Mouse (Mus musculus): ENCODE results near the gene Gm37240. TPM values are rescaled to one million over a fixed set of nuclear protein-coding genes. Genes with fewer than 3 reads are reported as not detected.

Gene Gm37240
- polyA plus RNA-seq, 1 experiment from 2014 or later = 11.4 TPM

DNA sequence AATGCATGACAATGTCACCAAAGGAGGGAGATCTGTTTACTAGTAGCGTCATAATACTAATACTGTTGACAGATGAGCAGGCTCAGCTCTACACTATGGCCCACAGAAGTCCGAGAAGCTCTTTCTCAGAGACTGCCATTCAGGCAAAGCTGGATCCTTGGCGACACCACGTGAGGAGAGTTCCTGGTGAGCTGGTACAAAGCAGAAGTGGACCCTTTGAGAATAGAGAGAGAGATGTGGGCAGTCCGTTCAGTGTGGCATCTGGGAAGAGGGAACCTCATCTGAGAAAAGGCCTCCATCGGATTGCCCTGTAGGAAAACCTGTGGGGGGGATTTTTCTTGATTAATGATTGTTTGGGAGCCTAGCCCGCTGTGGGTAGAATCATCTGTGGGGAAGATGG, 770.3 kb downstream of the Gm37240 start:
- no peaks in the 10 kb centered on the region for H3K27me3 ChIP-seq (ENCODE audit: control insufficient read depth, insufficient read depth, low read length)
- H3K9ac ChIP-seq (ENCODE audit: low read length) = no peak overlapping the region
- no peaks in the 10 kb centered on the region for H3K4me1 ChIP-seq (ENCODE audit: control insufficient read depth, insufficient read depth, low read length)
- no peaks in the 10 kb centered on the region for H3K36me3 ChIP-seq (ENCODE audit: control insufficient read depth, insufficient read depth, low read length)
- no peak overlapping the region for H3K4me3 ChIP-seq (replicated peaks; ENCODE audit: low read length)
- no peak overlapping the region for H3K4me2 ChIP-seq (ENCODE audit: low read depth, low read length)
- H3K9me3 ChIP-seq (replicated peaks; ENCODE audit: control insufficient read depth, low read length) = no peaks in the 10 kb centered on the region
- no peak overlapping the region for H3K27ac ChIP-seq (ENCODE audit: low read length)
- WGBS = 81% methylated on average over 7 of the region's 7 CpGs
- no peak for ATAC-seq (ENCODE audit: insufficient read depth, low FRiP score)

DNA sequence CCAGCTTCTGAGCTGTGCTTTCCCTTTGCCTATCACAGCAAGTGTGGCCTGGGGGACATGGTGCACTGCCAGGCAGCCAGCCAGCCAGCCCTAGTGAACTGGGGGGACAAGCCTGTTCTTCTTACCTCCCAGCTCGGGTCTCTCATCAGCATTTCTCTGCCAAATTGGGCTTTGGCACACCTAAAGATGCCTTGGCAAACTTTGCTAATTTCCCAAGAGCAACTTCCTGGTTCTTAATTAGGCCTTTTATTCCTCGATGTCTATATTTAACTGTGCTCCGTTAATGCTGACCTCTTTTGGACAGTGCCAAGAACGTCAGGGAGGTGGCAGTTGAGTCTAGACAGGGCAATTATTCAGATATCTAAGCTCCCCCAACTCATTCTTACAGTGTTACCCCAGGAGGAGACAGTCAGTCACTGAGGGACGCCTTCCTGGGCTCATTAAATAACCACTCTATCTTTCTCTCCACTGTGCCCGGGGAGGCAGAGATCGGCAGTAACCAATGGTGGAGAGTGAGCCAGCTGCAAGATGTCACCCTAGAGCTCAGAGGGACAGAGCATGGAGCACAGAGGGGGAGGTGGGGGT, 771.3 kb downstream of the Gm37240 start:
- H3K9ac ChIP-seq (ENCODE audit: low read length) = no peak overlapping the region
- no peak overlapping the region for H3K4me3 ChIP-seq (replicated peaks; ENCODE audit: low read length)
- no peaks in the 10 kb centered on the region for H3K4me1 ChIP-seq (ENCODE audit: control insufficient read depth, insufficient read depth, low read length)
- no peaks in the 10 kb centered on the region for H3K9me3 ChIP-seq (replicated peaks; ENCODE audit: control insufficient read depth, low read length)
- H3K27me3 ChIP-seq (ENCODE audit: control insufficient read depth, insufficient read depth, low read length) = no peaks in the 10 kb centered on the region
- H3K27ac ChIP-seq (ENCODE audit: low read length) = no peak overlapping the region
- H3K4me2 ChIP-seq (ENCODE audit: low read depth, low read length) = no peak overlapping the region
- no peaks in the 10 kb centered on the region for H3K36me3 ChIP-seq (ENCODE audit: control insufficient read depth, insufficient read depth, low read length)
- no peak for ATAC-seq (ENCODE audit: insufficient read depth, low FRiP score)
- 48% methylated on average over 7 of the region's 7 CpGs for WGBS

DNA sequence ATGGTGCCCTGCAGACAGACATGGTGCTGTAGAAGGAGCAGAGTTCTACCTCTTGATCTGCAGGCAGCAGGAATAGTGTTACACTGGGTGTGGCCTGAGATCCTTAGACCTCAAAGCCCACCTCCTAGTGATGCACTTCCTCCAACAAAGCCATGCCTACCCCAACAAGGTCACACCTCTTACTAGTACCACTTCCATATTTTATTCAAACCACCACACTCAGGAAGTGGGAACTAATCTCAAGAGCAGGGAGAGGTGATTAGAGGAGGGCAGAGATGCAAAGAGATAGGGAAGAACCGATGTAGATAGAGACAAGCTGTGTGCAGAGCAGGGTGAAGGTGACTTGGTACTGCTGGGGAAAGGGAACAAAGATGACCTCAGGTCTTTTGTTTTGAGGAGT, 773.8 kb downstream of the Gm37240 start:
- H3K4me1 ChIP-seq (ENCODE audit: control insufficient read depth, insufficient read depth, low read length) = no peaks in the 10 kb centered on the region
- ATAC-seq (ENCODE audit: insufficient read depth, low FRiP score) = no peak
- H3K27ac ChIP-seq (ENCODE audit: low read length) = no peak overlapping the region
- 63% methylated on average over 1 of the region's 1 CpGs for WGBS
- no peaks in the 10 kb centered on the region for H3K9me3 ChIP-seq (replicated peaks; ENCODE audit: control insufficient read depth, low read length)
- H3K27me3 ChIP-seq (ENCODE audit: control insufficient read depth, insufficient read depth, low read length) = no peaks in the 10 kb centered on the region
- no peaks in the 10 kb centered on the region for H3K36me3 ChIP-seq (ENCODE audit: control insufficient read depth, insufficient read depth, low read length)
- H3K9ac ChIP-seq (ENCODE audit: low read length) = no peak overlapping the region
- no peak overlapping the region for H3K4me3 ChIP-seq (replicated peaks; ENCODE audit: low read length)
- no peak overlapping the region for H3K4me2 ChIP-seq (ENCODE audit: low read depth, low read length)

DNA sequence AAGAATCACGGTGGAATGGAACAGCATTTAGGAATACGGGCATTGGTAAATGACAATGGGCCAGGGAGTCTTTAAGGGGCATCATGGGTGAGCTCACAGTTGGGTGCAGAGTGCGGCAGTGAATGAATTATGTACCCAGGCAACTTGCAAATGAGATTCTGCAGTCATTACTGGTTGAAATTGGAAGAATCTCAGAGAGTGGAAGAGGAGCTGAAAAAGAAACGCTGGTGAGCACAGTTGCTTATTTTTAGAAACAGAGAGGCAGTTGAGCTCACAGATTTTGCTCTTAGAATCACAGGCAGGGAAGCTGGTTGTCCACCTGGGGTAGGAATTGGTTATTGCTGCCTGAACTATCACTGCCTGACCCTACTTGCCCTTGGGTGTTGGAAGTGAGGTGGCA, 776.6 kb downstream of the Gm37240 start:
- ATAC-seq (ENCODE audit: insufficient read depth, low FRiP score) = no peak
- Histone ChIP-seq H3K36me3 (ENCODE audit: control insufficient read depth, insufficient read depth, low read length) (no peaks in the 10 kb centered on the region), H3K27me3 (ENCODE audit: control insufficient read depth, insufficient read depth, low read length) (no peaks in the 10 kb centered on the region), H3K27ac (ENCODE audit: low read length) (no peak overlapping the region), H3K4me2 (ENCODE audit: low read depth, low read length) (no peak overlapping the region), H3K4me3 (replicated peaks; ENCODE audit: low read length) (no peak overlapping the region), H3K4me1 (ENCODE audit: control insufficient read depth, insufficient read depth, low read length) (no peaks in the 10 kb centered on the region), H3K9ac (ENCODE audit: low read length) (no peak overlapping the region), H3K9me3 (replicated peaks; ENCODE audit: control insufficient read depth, low read length) (no peaks in the 10 kb centered on the region)
- 63% methylated on average over 4 of the region's 4 CpGs for WGBS

DNA sequence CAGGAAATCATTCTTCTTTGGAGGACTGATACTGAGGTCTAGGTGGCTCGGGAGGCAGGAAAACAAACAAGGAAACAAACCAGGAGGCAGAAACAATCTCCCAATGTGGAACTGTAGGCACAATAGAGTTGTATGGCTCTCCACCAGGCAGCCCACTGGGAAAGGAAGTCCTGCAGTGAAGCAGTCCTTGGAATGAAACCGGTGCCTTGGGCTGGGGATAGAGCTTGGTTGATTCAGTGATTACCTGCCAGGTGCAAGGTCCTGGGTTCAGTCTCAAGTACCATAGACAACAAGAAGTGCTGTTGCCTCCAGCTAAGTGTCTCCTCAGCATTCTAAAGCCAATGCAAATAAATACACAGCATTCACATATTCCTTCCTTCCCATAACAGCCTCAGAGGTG, 778.1 kb downstream of the Gm37240 start:
- H3K4me1 ChIP-seq (ENCODE audit: control insufficient read depth, insufficient read depth, low read length) = no peaks in the 10 kb centered on the region
- H3K36me3 ChIP-seq (ENCODE audit: control insufficient read depth, insufficient read depth, low read length) = no peaks in the 10 kb centered on the region
- no peaks in the 10 kb centered on the region for H3K9me3 ChIP-seq (replicated peaks; ENCODE audit: control insufficient read depth, low read length)
- H3K4me2 ChIP-seq (ENCODE audit: low read depth, low read length) = no peak overlapping the region
- ATAC-seq (ENCODE audit: insufficient read depth, low FRiP score) = no peak
- H3K4me3 ChIP-seq (replicated peaks; ENCODE audit: low read length) = no peak overlapping the region
- H3K27me3 ChIP-seq (ENCODE audit: control insufficient read depth, insufficient read depth, low read length) = no peaks in the 10 kb centered on the region
- no peak overlapping the region for H3K9ac ChIP-seq (ENCODE audit: low read length)
- WGBS = 60% methylated on average over 2 of the region's 2 CpGs
- no peak overlapping the region for H3K27ac ChIP-seq (ENCODE audit: low read length)

DNA sequence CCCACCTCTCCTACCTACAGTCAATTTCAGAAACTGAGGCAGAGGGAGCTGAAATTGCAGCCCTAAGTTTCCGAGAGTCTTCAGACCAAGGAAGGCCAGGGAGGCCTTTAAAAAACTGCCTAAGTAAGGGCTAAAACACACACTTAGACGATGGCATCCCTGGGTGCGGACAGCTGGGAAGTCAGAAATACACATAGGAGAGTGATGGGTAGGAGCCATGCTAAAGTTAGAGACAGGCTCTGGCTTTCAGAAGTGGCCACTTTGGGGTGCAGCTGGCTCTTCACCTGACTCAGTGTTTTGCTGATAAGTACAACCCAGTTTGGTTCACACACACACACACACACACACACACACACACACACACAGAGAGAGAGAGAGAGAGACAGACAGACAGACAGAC, 778.9 kb downstream of the Gm37240 start:
- 79% methylated on average over 3 of the region's 3 CpGs for WGBS
- no peak overlapping the region for H3K9ac ChIP-seq (ENCODE audit: low read length)
- no peak for ATAC-seq (ENCODE audit: insufficient read depth, low FRiP score)

DNA sequence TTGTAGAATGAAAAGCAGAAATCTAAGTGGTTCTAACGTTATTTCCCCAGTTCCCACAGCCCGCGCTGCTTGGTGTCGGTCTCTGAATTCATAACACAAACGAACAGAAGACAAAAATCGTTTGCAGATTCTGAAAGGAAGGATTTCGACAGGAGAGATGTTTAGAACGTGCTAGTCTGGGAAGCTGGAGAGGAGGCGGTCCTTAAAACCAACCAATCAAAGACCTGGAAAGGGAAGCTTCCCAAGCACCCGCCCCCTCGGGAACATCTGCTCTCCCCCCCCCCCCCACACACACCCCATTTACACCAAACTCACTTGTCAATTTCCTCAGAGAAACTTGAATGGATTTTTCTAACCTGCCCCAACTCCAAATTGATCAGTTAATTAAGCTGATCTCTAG, 780.4 kb downstream of the Gm37240 start:
- no peaks in the 10 kb centered on the region for H3K4me1 ChIP-seq (ENCODE audit: control insufficient read depth, insufficient read depth, low read length)
- ATAC-seq (ENCODE audit: insufficient read depth, low FRiP score) = no peak
- no peaks in the 10 kb centered on the region for H3K36me3 ChIP-seq (ENCODE audit: control insufficient read depth, insufficient read depth, low read length)
- 45% methylated on average over 11 of the region's 11 CpGs for WGBS
- no peak overlapping the region for H3K27ac ChIP-seq (ENCODE audit: low read length)
- no peaks in the 10 kb centered on the region for H3K27me3 ChIP-seq (ENCODE audit: control insufficient read depth, insufficient read depth, low read length)
- H3K9ac ChIP-seq (ENCODE audit: low read length) = no peak overlapping the region
- H3K9me3 ChIP-seq (replicated peaks; ENCODE audit: control insufficient read depth, low read length) = no peaks in the 10 kb centered on the region
- no peak overlapping the region for H3K4me3 ChIP-seq (replicated peaks; ENCODE audit: low read length)
- H3K4me2 ChIP-seq (ENCODE audit: low read depth, low read length) = no peak overlapping the region; the same call in 1 of the 2 replicates

More for the DNA sequence above, 778.9 kb downstream of the Gm37240 start:
- Histone ChIP-seq H3K9me3 (replicated peaks; ENCODE audit: control insufficient read depth, low read length) (no peaks in the 10 kb centered on the region), H3K27me3 (ENCODE audit: control insufficient read depth, insufficient read depth, low read length) (no peaks in the 10 kb centered on the region), H3K4me1 (ENCODE audit: control insufficient read depth, insufficient read depth, low read length) (no peaks in the 10 kb centered on the region), H3K27ac (ENCODE audit: low read length) (no peak overlapping the region), H3K4me2 (ENCODE audit: low read depth, low read length) (no peak overlapping the region), H3K36me3 (ENCODE audit: control insufficient read depth, insufficient read depth, low read length) (no peaks in the 10 kb centered on the region), H3K4me3 (replicated peaks; ENCODE audit: low read length) (no peak overlapping the region)

DNA sequence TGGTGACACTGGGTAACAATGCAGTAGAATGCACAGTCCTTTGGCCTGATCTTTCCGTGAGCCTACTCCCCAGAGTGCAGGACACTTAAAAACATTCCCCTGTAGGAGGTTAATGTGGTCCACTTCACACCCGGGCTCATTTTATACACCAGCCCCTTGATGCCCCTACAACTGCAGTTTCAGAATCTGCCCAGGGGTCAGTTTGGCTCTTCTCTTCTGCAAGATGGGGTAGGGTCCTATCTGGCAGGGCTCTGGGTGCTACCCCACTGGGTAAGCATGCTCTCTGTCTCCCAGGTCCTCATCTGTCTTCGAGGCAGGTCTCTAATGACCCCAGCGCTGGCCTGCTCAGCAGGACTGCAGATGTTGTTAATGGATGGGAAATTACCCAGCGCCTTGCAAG, 783.0 kb downstream of the Gm37240 start:
- no peak overlapping the region for H3K4me2 ChIP-seq (ENCODE audit: low read depth, low read length)
- 40% methylated on average over 5 of the region's 5 CpGs for WGBS
- H3K36me3 ChIP-seq (ENCODE audit: control insufficient read depth, insufficient read depth, low read length) = no peaks in the 10 kb centered on the region
- no peak overlapping the region for H3K4me3 ChIP-seq (replicated peaks; ENCODE audit: low read length)
- no peaks in the 10 kb centered on the region for H3K27me3 ChIP-seq (ENCODE audit: control insufficient read depth, insufficient read depth, low read length)
- no peaks in the 10 kb centered on the region for H3K4me1 ChIP-seq (ENCODE audit: control insufficient read depth, insufficient read depth, low read length)
- H3K27ac ChIP-seq (ENCODE audit: low read length) = no peak overlapping the region
- no peaks in the 10 kb centered on the region for H3K9me3 ChIP-seq (replicated peaks; ENCODE audit: control insufficient read depth, low read length)
- H3K9ac ChIP-seq (ENCODE audit: low read length) = no peak overlapping the region
- ATAC-seq (ENCODE audit: insufficient read depth, low FRiP score) = no peak

DNA sequence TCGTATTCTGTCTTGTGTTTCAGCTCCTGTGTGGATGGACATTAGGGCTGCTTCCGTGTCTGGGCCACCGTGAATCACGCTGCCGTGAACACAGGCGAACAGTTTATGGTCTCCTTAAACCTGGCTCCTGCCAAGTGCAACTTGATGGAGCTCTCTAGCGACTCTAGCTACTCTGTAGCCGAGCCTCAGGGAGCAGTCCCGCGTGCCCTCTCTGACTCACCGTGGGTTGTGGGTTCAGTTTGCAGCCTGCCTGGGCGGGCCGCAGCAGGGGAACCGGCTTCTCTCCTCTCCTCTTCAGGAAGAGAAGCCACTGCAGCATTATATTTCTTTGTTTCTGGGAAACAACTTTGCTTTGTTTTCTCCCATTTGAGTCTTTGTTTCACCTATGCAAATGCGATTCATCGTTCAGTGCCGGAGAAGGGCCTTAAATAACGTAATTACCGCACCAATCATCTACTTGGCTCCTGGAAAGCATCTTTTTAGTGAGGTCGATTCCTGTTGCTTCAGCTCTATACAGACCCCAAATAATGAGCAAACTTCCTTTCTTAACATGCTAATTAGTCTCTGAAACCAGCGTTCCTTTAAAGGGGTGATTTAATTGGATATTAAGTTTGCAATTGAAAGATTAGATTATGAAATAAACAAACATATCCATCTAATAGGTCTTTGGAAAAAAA, 806.3 kb downstream of the Gm37240 start:
- Histone ChIP-seq H3K9ac (ENCODE audit: low read length) (no peak overlapping the region), H3K27ac (ENCODE audit: low read length) (no peak overlapping the region), H3K4me2 (ENCODE audit: low read depth, low read length) (no peak overlapping the region), H3K4me1 (ENCODE audit: control insufficient read depth, insufficient read depth, low read length) (no peaks in the 10 kb centered on the region), H3K27me3 (ENCODE audit: control insufficient read depth, insufficient read depth, low read length) (no peaks in the 10 kb centered on the region), H3K36me3 (ENCODE audit: control insufficient read depth, insufficient read depth, low read length) (no peaks in the 10 kb centered on the region), H3K9me3 (replicated peaks; ENCODE audit: control insufficient read depth, low read length) (no peaks in the 10 kb centered on the region), H3K4me3 (replicated peaks; ENCODE audit: low read length) (no peak overlapping the region)
- ATAC-seq (ENCODE audit: insufficient read depth, low FRiP score) = no peak
- 75% methylated on average over 21 of the region's 21 CpGs for WGBS
